Mouse (Mus musculus): ENCODE data around the gene Eng. TPM values are rescaled to one million over a fixed set of nuclear protein-coding genes. Genes with fewer than 3 reads are reported as not detected.
A peak's percentile ranks its signal among the peaks of the same experiment; 100 is the strongest.

Gene Eng
- polyA plus RNA-seq, 1 experiment = 713 TPM

GRCm38 (mm10) chr2:32628729-32629128, 17.7 kb upstream of the Eng start:
- 12% methylated on average over 5 of the region's 5 CpGs for WGBS
- H3K4me3 ChIP-seq (replicated peaks; ENCODE audit: extremely low read depth, low read depth, low read length) = peak overlapping the region; percentile 23
- peaks cover 37% of the 10 kb centered on the region for H3K4me1 ChIP-seq (ENCODE audit: control insufficient read depth, insufficient read depth, low read length)
- TF ChIP-seq CTCF (IDR thresholded peaks at IDR 0.05; ENCODE audit: insufficient read depth, low read length) = no peak
- TF ChIP-seq POLR2A (IDR thresholded peaks at IDR 0.05; ENCODE audit: borderline replicate concordance, extremely low read depth, low read depth, low read length) = peak; percentile 38; the same call in 1 of the 2 replicates
- DNase-seq = peak; percentile 83

- TF ChIP-seq POLR2A (IDR thresholded peaks at IDR 0.05; ENCODE audit: borderline replicate concordance, extremely low read depth, low read depth, low read length) = no peak
- TF ChIP-seq CTCF (IDR thresholded peaks at IDR 0.05; ENCODE audit: insufficient read depth, low read length) = no peak
- Histone ChIP-seq H3K4me1 (ENCODE audit: control insufficient read depth, insufficient read depth, low read length) (peaks cover 40% of the 10 kb centered on the region), H3K4me3 (replicated peaks; ENCODE audit: extremely low read depth, low read depth, low read length) (no peak overlapping the region)
- WGBS = 62% methylated on average over 9 of the region's 9 CpGs
- peak; percentile 54 for DNase-seq
Measured at GRCm38 (mm10) chr2:32629276-32629976, 17.0 kb upstream of the Eng start.

GRCm38 (mm10) chr2:32630036-32630435, 16.4 kb upstream of the Eng start:
- 87% methylated on average over 9 of the region's 9 CpGs for WGBS
- no peak for TF ChIP-seq POLR2A (IDR thresholded peaks at IDR 0.05; ENCODE audit: borderline replicate concordance, extremely low read depth, low read depth, low read length)
- no peak for DNase-seq
- Histone ChIP-seq H3K4me3 (replicated peaks; ENCODE audit: extremely low read depth, low read depth, low read length) (no peak overlapping the region), H3K4me1 (ENCODE audit: control insufficient read depth, insufficient read depth, low read length) (peaks cover 38% of the 10 kb centered on the region)

GRCm38 (mm10) chr2:32631046-32631445, 15.3 kb upstream of the Eng start:
- no peak overlapping the region for H3K4me3 ChIP-seq (replicated peaks; ENCODE audit: extremely low read depth, low read depth, low read length)
- H3K4me1 ChIP-seq (ENCODE audit: control insufficient read depth, insufficient read depth, low read length) = peaks cover 36% of the 10 kb centered on the region
- WGBS = 89% methylated on average over 10 of the region's 10 CpGs
- DNase-seq = no peak
- TF ChIP-seq CTCF (IDR thresholded peaks at IDR 0.05; ENCODE audit: insufficient read depth, low read length) (no peak), POLR2A (IDR thresholded peaks at IDR 0.05; ENCODE audit: borderline replicate concordance, extremely low read depth, low read depth, low read length) (no peak)

- TF ChIP-seq POLR2A (IDR thresholded peaks at IDR 0.05; ENCODE audit: borderline replicate concordance, extremely low read depth, low read depth, low read length) (no peak), CTCF (IDR thresholded peaks at IDR 0.05; ENCODE audit: insufficient read depth, low read length) (peak; percentile 94)
- 39% methylated on average over 7 of the region's 7 CpGs for WGBS
- H3K4me1 ChIP-seq (ENCODE audit: control insufficient read depth, insufficient read depth, low read length) = peaks cover 39% of the 10 kb centered on the region
- H3K4me3 ChIP-seq (replicated peaks; ENCODE audit: extremely low read depth, low read depth, low read length) = no peak overlapping the region
- peak; percentile 79 for DNase-seq
Measured at GRCm38 (mm10) chr2:32631737-32632394, 14.5 kb upstream of the Eng start.

- DNase-seq = no peak
- peaks cover 35% of the 10 kb centered on the region for H3K4me1 ChIP-seq (ENCODE audit: control insufficient read depth, insufficient read depth, low read length)
- TF ChIP-seq CTCF (IDR thresholded peaks at IDR 0.05; ENCODE audit: insufficient read depth, low read length) = no peak
- TF ChIP-seq POLR2A (IDR thresholded peaks at IDR 0.05; ENCODE audit: borderline replicate concordance, extremely low read depth, low read depth, low read length) = peak; percentile 39; the same call in 1 of the 2 replicates
- WGBS = 52% methylated on average over 5 of the region's 5 CpGs
- no peak overlapping the region for H3K4me3 ChIP-seq (replicated peaks; ENCODE audit: extremely low read depth, low read depth, low read length)
Measured at GRCm38 (mm10) chr2:32633660-32634059, 12.7 kb upstream of the Eng start.

- TF ChIP-seq CTCF (IDR thresholded peaks at IDR 0.05; ENCODE audit: insufficient read depth, low read length) = no peak
- TF ChIP-seq POLR2A (IDR thresholded peaks at IDR 0.05; ENCODE audit: borderline replicate concordance, extremely low read depth, low read depth, low read length) = no peak
- DNase-seq = no peak
- H3K4me3 ChIP-seq (replicated peaks; ENCODE audit: extremely low read depth, low read depth, low read length) = no peak overlapping the region
- peaks cover 31% of the 10 kb centered on the region for H3K4me1 ChIP-seq (ENCODE audit: control insufficient read depth, insufficient read depth, low read length)
- WGBS = 71% methylated on average over 10 of the region's 10 CpGs
Measured at GRCm38 (mm10) chr2:32634277-32635105, 11.9 kb upstream of the Eng start.

GRCm38 (mm10) chr2:32636617-32637016, 9.8 kb upstream of the Eng start:
- peaks cover 29% of the 10 kb centered on the region for H3K4me1 ChIP-seq (ENCODE audit: control insufficient read depth, insufficient read depth, low read length)
- no peak overlapping the region for H3K4me3 ChIP-seq (replicated peaks; ENCODE audit: extremely low read depth, low read depth, low read length)
- TF ChIP-seq POLR2A (IDR thresholded peaks at IDR 0.05; ENCODE audit: borderline replicate concordance, extremely low read depth, low read depth, low read length) (no peak), CTCF (IDR thresholded peaks at IDR 0.05; ENCODE audit: insufficient read depth, low read length) (no peak)
- 86% methylated on average over 7 of the region's 7 CpGs for WGBS
- no peak for DNase-seq

- peak; percentile 61 for DNase-seq
- TF ChIP-seq POLR2A (IDR thresholded peaks at IDR 0.05; ENCODE audit: borderline replicate concordance, extremely low read depth, low read depth, low read length) (no peak), CTCF (IDR thresholded peaks at IDR 0.05; ENCODE audit: insufficient read depth, low read length) (no peak)
- no peak overlapping the region for H3K4me3 ChIP-seq (replicated peaks; ENCODE audit: extremely low read depth, low read depth, low read length)
- peaks cover 28% of the 10 kb centered on the region for H3K4me1 ChIP-seq (ENCODE audit: control insufficient read depth, insufficient read depth, low read length)
- 14% methylated on average over 11 of the region's 11 CpGs for WGBS
Measured at GRCm38 (mm10) chr2:32637778-32638281, 8.6 kb upstream of the Eng start.
